Mouse (Mus musculus) forebrain, embryonic 10.5 days (tissue): Measurements from ENCODE around the gene Icosl. TPM values are rescaled to one million over a fixed set of nuclear protein-coding genes. Genes with fewer than 3 reads are reported as not detected.
"Not testable (repeated sequence)": the region's sequence is repeated elsewhere in the genome, so short reads cannot be mapped to it uniquely, and the experiment has no call there.

Experiments used
- DNase-seq: peaks from one replicate; pipeline ENCODE4 v3.0.0-alpha.2; 2017; ENCODE audit warnings: low spot score; ENCODE audit errors: extremely low spot score
- H3K27ac ChIP-seq: fragments of 300-500 bp; sonication (generic); 2 replicates; pipeline ENCODE4 v1.5.1; 2016; ENCODE audit warnings: mild to moderate bottlenecking
- H3K27me3 ChIP-seq: fragments of 300-500 bp; sonication (generic); 2 replicates; pipeline ENCODE4 v1.6.1; 2016; ENCODE audit warnings: mild to moderate bottlenecking; ENCODE audit not compliant: poor library complexity, severe bottlenecking
- H3K36me3 ChIP-seq: fragments of 300-500 bp; sonication (generic); replicated peaks from 2 replicates; pipeline ENCODE4 v1.6.1; 2016; ENCODE audit warnings: mild to moderate bottlenecking, moderate library complexity
- H3K4me1 ChIP-seq: fragments of 300-500 bp; sonication (generic); 2 replicates; pipeline ENCODE4 v1.6.1; 2016
- H3K4me3 ChIP-seq: fragments of 300-500 bp; sonication (generic); 2 replicates; pipeline ENCODE4 v1.5.1; 2016; ENCODE audit warnings: mild to moderate bottlenecking, moderate library complexity
- H3K9me3 ChIP-seq: fragments of 300-500 bp; sonication (generic); 2 replicates; pipeline ENCODE4 v1.6.1; 2016; ENCODE audit warnings: mild to moderate bottlenecking, moderate library complexity
- WGBS: fragments of 180-500 bp; shearing (Covaris S2); methylation state at CpG from one replicate; pipeline ENCODE4 v1.1.7; 2016; 5-methylcytosine and 5-hydroxymethylcytosine counted together
- polyA plus RNA-seq: library from polyadenylated mRNA; unstranded; fragments of >200 nt; fragmentation: Nextera tagmentation; extraction: Ambion mirVana; gene quantifications from 2 replicates; pipeline ENCODE4 v1.2.1, GENCODE M21; 2016

Gene Icosl
- polyA plus RNA-seq, 1 experiment from 2014 or later = 2.9 TPM

DNA sequence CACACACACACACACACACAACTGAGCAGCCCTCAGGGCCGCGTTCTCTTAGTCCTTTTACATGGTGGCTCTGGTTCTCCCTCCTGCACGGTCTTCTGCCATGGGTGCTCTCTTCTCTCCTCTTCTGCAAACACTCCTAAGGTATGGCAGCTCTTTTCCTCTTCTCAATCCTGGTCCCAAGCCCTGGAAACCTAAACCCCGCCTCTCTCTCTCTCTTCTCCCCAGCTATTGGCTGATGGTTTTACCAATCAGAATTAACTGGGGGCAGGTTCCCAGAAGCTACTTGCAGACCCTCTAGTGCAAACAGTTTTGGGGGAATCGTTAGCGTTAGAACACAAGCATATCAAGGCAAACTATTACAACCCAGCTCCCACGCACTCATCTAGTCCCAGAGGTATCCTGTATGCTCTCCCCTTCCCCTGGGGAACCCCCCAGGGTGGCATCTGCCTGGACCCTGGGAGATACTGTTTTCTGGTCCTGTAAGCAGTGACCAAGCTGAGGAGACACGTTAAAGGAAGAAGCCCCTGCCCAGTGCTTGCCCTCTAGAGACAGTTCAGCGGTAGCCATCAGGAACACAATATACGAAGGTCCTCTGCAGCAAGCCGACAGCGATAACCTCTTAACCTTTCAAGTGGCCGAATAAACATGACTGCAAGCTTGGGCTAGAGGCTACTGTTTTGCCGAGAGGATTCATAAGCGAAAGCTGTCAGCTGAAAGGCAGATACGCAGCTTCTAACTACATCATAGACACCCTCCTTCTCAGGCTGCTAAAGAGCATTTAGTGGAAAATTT, 32.1 kb downstream of the Icosl start:
- no peak for DNase-seq
- H3K36me3 ChIP-seq = no peaks in the 10 kb centered on the region
- WGBS = 35% methylated on average over 16 of the region's 16 CpGs

DNA sequence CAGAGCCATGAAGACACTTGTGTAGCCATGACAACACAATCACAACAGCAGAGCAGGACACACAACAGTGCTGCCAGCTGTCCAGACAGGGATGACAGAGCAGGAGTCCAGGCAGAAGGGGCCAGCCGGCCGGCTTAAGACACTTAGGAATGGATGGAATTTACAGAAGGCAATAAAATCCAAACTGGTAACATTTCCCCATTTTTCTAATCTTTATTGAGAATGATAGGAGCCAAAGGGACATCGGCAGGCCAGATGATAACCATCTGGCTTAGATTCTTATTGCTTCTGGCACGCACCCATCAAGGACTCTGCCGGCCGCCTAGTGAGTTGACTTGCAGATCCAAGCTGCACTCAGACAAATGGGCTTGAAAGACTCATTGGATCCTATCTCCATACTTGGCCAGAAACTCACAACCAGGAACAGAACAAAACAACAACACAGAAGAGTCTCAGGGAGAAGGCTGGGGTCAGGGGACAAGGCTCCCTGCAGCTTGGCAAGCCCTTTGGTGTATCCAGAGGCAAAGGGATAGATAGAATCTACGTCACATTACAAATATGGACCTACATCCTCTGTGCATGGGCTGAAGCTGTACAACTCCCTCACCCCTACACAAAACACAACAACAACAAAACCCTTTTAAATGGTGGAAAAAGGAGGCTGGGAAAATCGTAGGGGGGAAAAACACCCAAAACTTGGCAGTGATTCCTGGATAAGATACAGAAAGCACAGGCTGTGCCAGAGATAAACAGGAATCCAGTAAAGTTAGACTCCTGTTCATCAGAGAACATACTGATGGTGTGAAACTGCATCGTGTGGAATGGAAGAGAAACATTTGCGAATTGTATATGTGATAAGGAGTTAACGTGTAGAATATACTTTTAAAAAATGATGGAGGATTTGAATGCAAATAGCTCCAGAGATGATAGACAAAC, 35.7 kb downstream of the Icosl start:
- Histone ChIP-seq H3K36me3 (no peaks in the 10 kb centered on the region), H3K27me3 (no peaks in the 10 kb centered on the region), H3K27ac (no peak overlapping the region), H3K4me3 (no peak overlapping the region), H3K9me3 (0 out of 2 replicates have a peak, but pooled peaks cover 4% of the 10 kb centered on the region), H3K4me1 (peaks cover 13% of the 10 kb centered on the region)
- DNase-seq = no peak
- WGBS = 91% methylated on average over 11 of the region's 11 CpGs

More for the DNA sequence above, 32.1 kb downstream of the Icosl start:
- Histone ChIP-seq H3K4me1 (peaks cover 13% of the 10 kb centered on the region), H3K4me3 (peak overlapping the region; percentile 44), H3K27me3 (no peaks in the 10 kb centered on the region), H3K27ac (no peak overlapping the region), H3K9me3 (peaks cover 2% of the 10 kb centered on the region; the same call in 1 of the 2 replicates)

- Histone ChIP-seq H3K36me3 (no peaks in the 10 kb centered on the region), H3K4me1 (peaks cover 13% of the 10 kb centered on the region), H3K4me3 (no peak overlapping the region), H3K27me3 (no peaks in the 10 kb centered on the region), H3K9me3 (0 out of 2 replicates have a peak, but pooled peaks cover 4% of the 10 kb centered on the region), H3K27ac (no peak overlapping the region)
- 90% methylated on average over 12 of the region's 12 CpGs for WGBS
- no peak for DNase-seq
Measured at GRCm38 (mm10) chr10:78105548-78105947, 36.4 kb downstream of the Icosl start.

GRCm38 (mm10) chr10:78114521-78115092, 45.5 kb downstream of the Icosl start:
- 62% methylated on average over 4 of the region's 4 CpGs for WGBS
- DNase-seq = no peak
- Histone ChIP-seq H3K27me3 (no peaks in the 10 kb centered on the region), H3K27ac (no peak overlapping the region), H3K4me3 (no peak overlapping the region), H3K36me3 (no peaks in the 10 kb centered on the region), H3K9me3 (no peaks in the 10 kb centered on the region), H3K4me1 (peaks cover 12% of the 10 kb centered on the region)

DNA sequence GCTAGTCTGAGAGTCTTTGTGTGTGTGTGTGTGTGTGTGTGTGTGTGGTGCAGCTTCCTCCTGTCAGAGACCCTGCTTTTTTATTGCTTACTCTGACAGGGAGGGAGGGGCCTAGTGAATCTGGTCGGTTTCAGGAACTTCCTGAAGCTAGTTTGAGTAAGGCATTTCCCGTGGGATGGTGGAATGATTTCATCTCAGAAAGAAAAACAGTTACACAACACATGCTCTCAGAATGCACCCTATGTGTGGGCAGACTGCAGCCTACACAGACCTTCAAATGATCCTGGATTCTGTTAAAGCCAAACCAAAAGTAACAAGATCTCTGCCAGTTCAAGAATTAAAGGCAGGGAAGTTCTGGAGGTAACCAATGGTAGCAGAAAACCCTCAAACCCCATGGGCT, 46.1 kb downstream of the Icosl start:
- H3K4me1 ChIP-seq = peaks cover 12% of the 10 kb centered on the region
- H3K9me3 ChIP-seq = no peaks in the 10 kb centered on the region
- WGBS = 88% methylated on average over 2 of the region's 2 CpGs

GRCm38 (mm10) chr10:78119422-78119821, 50.3 kb downstream of the Icosl start:
- DNase-seq = no peak

More for the DNA sequence above, 46.1 kb downstream of the Icosl start:
- no peak overlapping the region for H3K27ac ChIP-seq
- H3K4me3 ChIP-seq = no peak overlapping the region
- DNase-seq = no peak
- H3K36me3 ChIP-seq = no peaks in the 10 kb centered on the region
- H3K27me3 ChIP-seq = no peaks in the 10 kb centered on the region

GRCm38 (mm10) chr10:78124137-78124536, 55.0 kb downstream of the Icosl start:
- 78% methylated on average over 6 of the region's 6 CpGs for WGBS
- DNase-seq, H3K36me3 ChIP-seq: not testable (repeated sequence)

More at GRCm38 (mm10) chr10:78119422-78119821, 50.3 kb downstream of the Icosl start:
- 91% methylated on average over 4 of the region's 4 CpGs for WGBS
- H3K27ac ChIP-seq = no peak overlapping the region
- H3K9me3 ChIP-seq = no peaks in the 10 kb centered on the region
- H3K4me1 ChIP-seq = peaks cover 6% of the 10 kb centered on the region
- H3K4me3 ChIP-seq = no peak overlapping the region
- no peaks in the 10 kb centered on the region for H3K36me3 ChIP-seq
- no peaks in the 10 kb centered on the region for H3K27me3 ChIP-seq

GRCm38 (mm10) chr10:78125061-78125460, 56.0 kb downstream of the Icosl start:
- H3K9me3 ChIP-seq = not testable (repeated sequence)

More at GRCm38 (mm10) chr10:78124137-78124536, 55.0 kb downstream of the Icosl start:
- H3K4me1 ChIP-seq, H3K4me3 ChIP-seq, H3K27me3 ChIP-seq, H3K9me3 ChIP-seq, H3K27ac ChIP-seq: not testable (repeated sequence)

DNA sequence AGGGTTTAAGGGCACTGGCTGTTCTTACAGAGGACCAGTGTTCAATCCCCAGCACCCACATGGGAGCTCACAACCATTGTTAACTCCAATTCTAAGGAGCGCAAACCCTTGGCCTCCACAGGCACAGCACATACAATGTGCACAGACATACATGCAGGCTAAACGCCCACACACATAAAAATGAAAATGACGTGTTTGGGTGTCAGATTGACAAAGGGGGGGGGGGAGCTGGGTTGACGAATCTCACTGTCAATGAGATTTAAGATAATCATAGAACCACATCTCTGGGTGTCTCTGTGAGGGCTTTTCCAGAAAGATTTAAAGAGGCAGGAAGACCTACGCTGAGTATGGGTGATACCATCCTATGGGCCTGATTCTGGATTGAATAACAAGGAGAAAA, 57.2 kb downstream of the Icosl start:
- H3K36me3 ChIP-seq = no peaks in the 10 kb centered on the region
- H3K9me3 ChIP-seq = no peaks in the 10 kb centered on the region
- DNase-seq = no peak
- no peak overlapping the region for H3K27ac ChIP-seq
- H3K27me3 ChIP-seq = no peaks in the 10 kb centered on the region
- H3K4me3 ChIP-seq = no peak overlapping the region
- H3K4me1 ChIP-seq = 0 out of 2 replicates have a peak, but pooled peaks cover 6% of the 10 kb centered on the region
- 93% methylated on average over 5 of the region's 5 CpGs for WGBS

More at GRCm38 (mm10) chr10:78125061-78125460, 56.0 kb downstream of the Icosl start:
- not testable (repeated sequence) for DNase-seq, H3K27me3 ChIP-seq, H3K4me3 ChIP-seq, H3K27ac ChIP-seq, H3K36me3 ChIP-seq, H3K4me1 ChIP-seq
- 81% methylated on average over 8 of the region's 8 CpGs for WGBS

DNA sequence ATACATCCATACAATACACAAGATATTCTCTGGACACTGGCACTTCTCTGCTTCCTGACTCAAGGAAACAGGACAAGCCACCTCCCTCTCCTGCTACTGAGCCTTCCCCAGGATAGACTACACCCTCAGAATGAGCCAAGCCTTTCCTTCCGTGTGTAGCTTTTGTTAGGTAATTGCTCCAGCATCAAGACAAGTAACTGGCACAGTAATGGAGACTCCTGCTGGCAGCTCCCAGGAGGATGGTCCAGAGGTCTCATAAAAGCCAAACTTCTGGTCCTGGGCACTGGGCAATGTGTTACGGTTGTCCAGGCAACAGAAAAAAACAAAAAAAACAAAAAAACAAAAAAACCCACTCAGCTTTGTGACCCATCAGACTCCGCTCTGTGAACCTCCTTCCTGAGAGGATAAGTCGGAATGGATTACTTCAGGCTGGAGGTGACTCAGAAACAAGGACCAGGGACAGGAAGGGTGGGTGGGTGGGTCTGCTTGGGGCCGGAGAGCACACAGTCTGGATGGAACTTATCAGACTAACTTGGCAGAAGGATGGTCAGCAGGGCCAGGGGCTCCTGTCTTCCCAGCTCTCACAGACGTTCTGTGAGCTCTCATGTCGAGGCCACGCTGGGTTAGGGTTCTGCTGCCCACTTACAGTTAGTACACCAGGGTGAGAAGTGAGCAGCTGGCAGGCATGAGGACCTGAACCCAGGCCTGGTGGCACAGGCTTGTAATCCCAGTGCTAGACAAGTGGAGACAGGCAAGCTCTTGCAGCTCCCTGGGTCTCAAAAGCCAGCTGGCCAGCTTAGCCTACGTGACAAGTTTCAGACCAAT, 58.2 kb downstream of the Icosl start:
- Histone ChIP-seq H3K4me3 (no peak overlapping the region), H3K27me3 (no peaks in the 10 kb centered on the region), H3K27ac (no peak overlapping the region), H3K9me3 (no peaks in the 10 kb centered on the region), H3K36me3 (no peaks in the 10 kb centered on the region), H3K4me1 (0 out of 2 replicates have a peak, but pooled peaks cover 6% of the 10 kb centered on the region)
- DNase-seq = no peak
- 73% methylated on average over 9 of the region's 9 CpGs for WGBS

GRCm38 (mm10) chr10:78127931-78128330, 58.8 kb downstream of the Icosl start:
- H3K36me3 ChIP-seq = no peaks in the 10 kb centered on the region
- H3K9me3 ChIP-seq = no peaks in the 10 kb centered on the region
- WGBS = 85% methylated on average over 1 of the region's 1 CpGs
- no peaks in the 10 kb centered on the region for H3K27me3 ChIP-seq
- DNase-seq = no peak
- H3K27ac ChIP-seq = no peak overlapping the region
- H3K4me1 ChIP-seq = 0 out of 2 replicates have a peak, but pooled peaks cover 6% of the 10 kb centered on the region
- no peak overlapping the region for H3K4me3 ChIP-seq

DNA sequence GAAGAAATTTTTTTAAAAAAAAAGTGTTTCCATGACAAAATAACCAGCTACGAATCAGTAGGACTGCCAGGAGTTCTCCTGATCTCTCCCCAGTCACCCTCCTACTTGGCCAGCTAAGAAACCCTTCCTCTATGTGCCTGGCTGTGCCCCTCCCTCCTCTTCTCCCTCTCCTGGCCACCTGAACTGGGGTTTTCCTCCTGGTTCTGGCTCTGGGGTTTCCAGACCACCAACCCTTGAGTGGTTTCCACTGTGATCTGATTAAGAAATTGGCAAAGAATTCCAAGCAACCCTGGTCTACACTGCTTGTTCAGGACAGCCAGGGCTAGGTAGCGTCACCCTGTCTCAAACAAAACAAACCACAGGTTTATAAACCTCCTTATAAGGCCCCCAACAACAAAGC, 59.5 kb downstream of the Icosl start:
- no peaks in the 10 kb centered on the region for H3K9me3 ChIP-seq
- no peak overlapping the region for H3K27ac ChIP-seq
- H3K36me3 ChIP-seq = no peaks in the 10 kb centered on the region
- no peaks in the 10 kb centered on the region for H3K27me3 ChIP-seq
- no peak for DNase-seq
- H3K4me1 ChIP-seq = 0 out of 2 replicates have a peak, but pooled peaks cover 6% of the 10 kb centered on the region
- H3K4me3 ChIP-seq = no peak overlapping the region
- WGBS = 86% methylated on average over 2 of the region's 2 CpGs
